Mouse (Mus musculus) C2C12 (cell line): Measurements from ENCODE around the gene Olfr279.

Experiments used
- CTCF ChIP-seq: IDR thresholded peaks from one replicate; pipeline ENCODE4 v1.5.1; 2011; ENCODE audit not compliant: control insufficient read depth, insufficient read depth, insufficient read length
- MYOG ChIP-seq: IDR thresholded peaks from one replicate; pipeline ENCODE4 v1.6.1; 2011; ENCODE audit not compliant: control insufficient read depth, insufficient read length; ENCODE audit errors: extremely low read depth
- USF1 ChIP-seq: IDR thresholded peaks from one replicate; pipeline ENCODE4 v1.6.1; 2011; ENCODE audit warnings: low read depth, mild to moderate bottlenecking, control low read depth, moderate library complexity

DNA sequence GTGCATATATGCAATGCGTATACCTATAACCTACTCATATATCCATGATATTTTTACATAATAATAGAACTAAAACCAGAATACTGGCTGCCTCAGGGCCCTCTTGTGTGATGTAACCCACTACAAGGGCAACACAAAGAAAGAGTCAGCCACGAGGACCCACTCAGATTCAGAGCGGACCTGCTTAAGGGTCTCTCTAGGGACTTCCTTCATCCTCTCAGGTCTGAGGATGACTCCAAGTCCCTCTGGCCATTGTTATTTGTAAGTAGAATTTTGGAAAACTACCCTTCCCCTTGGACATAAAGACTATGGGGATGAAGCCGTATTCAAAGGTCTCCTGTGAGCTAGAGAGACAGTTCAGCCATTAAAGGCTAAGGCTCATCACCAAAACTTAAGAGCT, 22.6 kb upstream of the Olfr279 start, which contains the start of gene OR5BS1P:
- TF ChIP-seq CTCF (no peak), USF1 (no peak), MYOG (no peak)
